Mouse (Mus musculus): ENCODE data around the gene Amfr.

- TF ChIP-seq CTCF (IDR thresholded peaks at IDR 0.05; ENCODE audit: insufficient read depth, low read depth, low read length) (no peak), POLR2A (IDR thresholded peaks at IDR 0.05; ENCODE audit: insufficient read depth, low read depth, low read length) (no peak)
Observed at GRCm38 (mm10) chr8:94052696-94053095, 40.1 kb upstream of the Amfr start.

Data from olfactory bulb, adult 2 months (tissue).